Mouse (Mus musculus) testis, adult 2 months (tissue): ENCODE data around the gene Limk1.

ENCODE experiments used
- CTCF ChIP-seq: fragments of 200-500 bp; IDR thresholded peaks from 2 replicates; pipeline ENCODE4 v1.5.1; 2012; ENCODE audit warnings: low read depth, mild to moderate bottlenecking, inconsistent platforms, low read length, moderate library complexity; ENCODE audit not compliant: control insufficient read depth, insufficient read depth, insufficient replicate concordance
- POLR2A ChIP-seq: fragments of 200-500 bp; IDR thresholded peaks from 2 replicates; pipeline ENCODE4 v1.6.1; 2012; ENCODE audit warnings: low read depth, mild to moderate bottlenecking, inconsistent platforms, low read length, moderate library complexity; ENCODE audit not compliant: control insufficient read depth

- TF ChIP-seq CTCF = no peak
- no peak for TF ChIP-seq POLR2A
These were observed 15.8 kb downstream of the Limk1 start for GRCm38 (mm10) chr5:134672611-134673010.
